In genomic region chr8:120322956-120323448, GRCm38 (mm10) we compare ENCODE assay signal across 8 mouse cellular contexts.
DNase-seq lines count a peak whose midpoint lies in the region; ATAC-seq and TF ChIP-seq lines count a peak whose summit lies in the region.

No protein-coding gene starts in this region.

- ATAC-seq in liver, embryonic 13.5 days (ENCODE audit: low read depth), result no peak

- DNase-seq in cerebellum, postnatal 10 days, result peak; percentile 68 to 83
- DNase-seq in cerebellum, adult 8-10 months, result no peak
- peak; percentile 49 to 68 for DNase-seq in cerebellum, postnatal 4 days (ENCODE audit: low spot score in 2 of 2)
- DNase-seq in heart, adult 8-10 months (ENCODE audit: low spot score), result peak; percentile 39
- DNase-seq in kidney, adult 8-10 months, result peak; percentile 25 to 46
- DNase-seq in liver, embryonic 13.5 days, result no peak
- peak; percentile 82 for DNase-seq in neural tube, embryonic 10.5 days (ENCODE audit: extremely low spot score, low spot score)
- DNase-seq in thymus, adult 2 months, result no peak

- H3K4me1 ChIP-seq in liver, embryonic 13.5 days (replicated peaks), result peaks cover 71% of the 10 kb centered on the region
- peaks cover 2% of the 10 kb centered on the region; the same call in 1 of the 2 replicates for H3K4me1 ChIP-seq in thymus, adult 2 months (replicated peaks; ENCODE audit: control insufficient read depth, insufficient read depth, low read length)

- 0 out of 2 replicates have a peak overlapping the region, but pooled peaks have one; percentile 10 for H3K4me2 ChIP-seq in liver, embryonic 13.5 days

- 18% methylated on average over 20 of the region's 20 CpGs for WGBS in liver, embryonic 13.5 days (ENCODE audit: insufficient replicate concordance)
- WGBS in thymus, adult 2 months, result 37% methylated on average over 20 of the region's 20 CpGs

- TF ChIP-seq POLR2A in thymus, adult 2 months (IDR thresholded peaks at IDR 0.05; ENCODE audit: control insufficient read depth, extremely low read depth, insufficient read depth, low read length, poor library complexity), result no peak

- peak overlapping the region; percentile 53 for H3K27ac ChIP-seq in liver, embryonic 13.5 days
- no peak overlapping the region for H3K27ac ChIP-seq in thymus, adult 2 months (ENCODE audit: control insufficient read depth, insufficient read depth, low read length)

- H3K36me3 ChIP-seq in liver, embryonic 13.5 days, result no peaks in the 10 kb centered on the region
- H3K36me3 ChIP-seq in thymus, adult 2 months (ENCODE audit: control insufficient read depth, insufficient read depth, low read length), result no peaks in the 10 kb centered on the region

- H3K27me3 ChIP-seq in liver, embryonic 13.5 days, result 0 out of 2 replicates have a peak, but pooled peaks cover 2% of the 10 kb centered on the region
- H3K27me3 ChIP-seq in thymus, adult 2 months (ENCODE audit: control insufficient read depth, insufficient read depth, low read length), result no peaks in the 10 kb centered on the region

- H3K4me3 ChIP-seq in liver, embryonic 13.5 days (replicated peaks), result no peak overlapping the region
- no peak overlapping the region for H3K4me3 ChIP-seq in thymus, adult 2 months (ENCODE audit: control insufficient read depth, insufficient read depth, low read length)

- 0 out of 2 replicates have a peak overlapping the region, but pooled peaks have one; percentile 30 for H3K9ac ChIP-seq in liver, embryonic 13.5 days

- no peak for TF ChIP-seq CTCF in thymus, adult 2 months (IDR thresholded peaks at IDR 0.05; ENCODE audit: borderline replicate concordance, control insufficient read depth, extremely low read depth, insufficient read depth, low read length, poor library complexity)

- no peaks in the 10 kb centered on the region for H3K9me3 ChIP-seq in liver, embryonic 13.5 days (replicated peaks)

Comparison
In these comparisons a context has a peak if more than half of its experiments do, and no peak if none do; other contexts are left out.
1. DNase-seq: peak in cerebellum, postnatal 10 days (2 of 2), cerebellum, postnatal 4 days (2 of 2), heart, adult 8-10 months (single experiment), kidney, adult 8-10 months (2 of 2) and neural tube, embryonic 10.5 days (single experiment); none in cerebellum, adult 8-10 months (single experiment), liver, embryonic 13.5 days (single experiment) and thymus, adult 2 months (single experiment).